Mouse (Mus musculus) stomach, embryonic 15.5 days (tissue): ENCODE measurements around the gene Gimap1. TPM values are rescaled to one million over a fixed set of nuclear protein-coding genes. Genes with fewer than 3 reads are reported as not detected.
A peak's percentile ranks its signal among the peaks of the same experiment; 100 is the strongest.

Experiments
- ATAC-seq: fragments of 200-750 bp; cut with Nextera tagmentation; 2 replicates; pipeline ENCODE4 v1.8.0; 2017; ENCODE audit warnings: low read depth, moderate number of reproducible peaks, moderate TSS enrichment; ENCODE audit not compliant: insufficient read depth, low FRiP score
- H3K27ac ChIP-seq: fragments of 300-500 bp; sonication (generic); 2 replicates; pipeline ENCODE4 v1.5.1; 2015; ENCODE audit warnings: mild to moderate bottlenecking, inconsistent platforms
- H3K27me3 ChIP-seq: fragments of 300-500 bp; sonication (generic); replicated peaks from 2 replicates; pipeline ENCODE4 v1.6.1; 2015; ENCODE audit warnings: inconsistent platforms
- H3K36me3 ChIP-seq: fragments of 300-500 bp; sonication (generic); 2 replicates; pipeline ENCODE4 v1.6.1; 2015; ENCODE audit warnings: inconsistent platforms
- H3K4me1 ChIP-seq: fragments of 300-500 bp; sonication (generic); 2 replicates; pipeline ENCODE4 v1.6.1; 2015; ENCODE audit warnings: inconsistent platforms
- H3K4me2 ChIP-seq: fragments of 300-500 bp; sonication (generic); 2 replicates; pipeline ENCODE4 v1.6.1; 2015; ENCODE audit warnings: mild to moderate bottlenecking, inconsistent platforms
- H3K4me3 ChIP-seq: fragments of 300-500 bp; sonication (generic); replicated peaks from 2 replicates; pipeline ENCODE4 v1.5.1; 2015; ENCODE audit warnings: inconsistent platforms
- H3K9ac ChIP-seq: fragments of 300-500 bp; sonication (generic); 2 replicates; pipeline ENCODE4 v1.6.1; 2015; ENCODE audit warnings: inconsistent platforms
- H3K9me3 ChIP-seq: fragments of 300-500 bp; sonication (generic); 2 replicates; pipeline ENCODE4 v1.6.1; 2016; ENCODE audit warnings: inconsistent platforms
- WGBS: fragments of 180-500 bp; shearing (Covaris S2); methylation state at CpG from one replicate; pipeline ENCODE4 v1.1.7; 2015; 5-methylcytosine and 5-hydroxymethylcytosine counted together
- polyA plus RNA-seq: library from polyadenylated mRNA; unstranded; fragments of >200 nt; fragmentation: Nextera tagmentation; extraction: Ambion mirVana; gene quantifications from 2 replicates; pipeline ENCODE4 v1.2.1, GENCODE M21; 2015

Gimap1 gene
- polyA plus RNA-seq, 1 experiment from 2014 or later: 21.8 TPM

DNA sequence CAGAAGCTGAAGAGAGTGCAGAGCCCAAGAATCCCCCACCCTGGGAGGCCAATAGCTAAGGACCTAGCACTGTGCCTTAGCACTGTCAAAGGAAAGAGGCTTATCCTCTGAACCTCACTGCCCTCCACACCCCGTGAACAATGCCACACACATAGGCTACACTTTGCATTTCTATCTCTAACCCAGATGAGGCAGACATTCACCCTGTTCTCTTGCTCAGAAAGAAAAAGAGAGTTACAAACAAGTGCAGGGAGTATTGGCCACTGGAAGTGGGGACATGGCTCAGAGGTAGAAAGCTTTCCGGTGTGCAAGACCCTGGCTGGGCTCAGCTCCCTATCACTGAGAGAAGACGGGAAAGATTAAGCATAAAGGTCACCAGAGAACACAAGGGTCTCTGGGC lies 32.7 kb upstream of the Gimap1 start:
- Histone ChIP-seq H3K9me3 (no peaks in the 10 kb centered on the region), H3K27me3 (no peaks in the 10 kb centered on the region), H3K27ac (no peak overlapping the region), H3K36me3 (no peaks in the 10 kb centered on the region), H3K4me2 (peak overlapping the region; percentile 10; the same call in 1 of the 2 replicates), H3K9ac (no peak overlapping the region), H3K4me1 (no peaks in the 10 kb centered on the region), H3K4me3 (no peak overlapping the region; the same call in 1 of the 2 replicates)
- ATAC-seq: no peak
- 49% methylated on average over 3 of the region's 3 CpGs for WGBS

DNA sequence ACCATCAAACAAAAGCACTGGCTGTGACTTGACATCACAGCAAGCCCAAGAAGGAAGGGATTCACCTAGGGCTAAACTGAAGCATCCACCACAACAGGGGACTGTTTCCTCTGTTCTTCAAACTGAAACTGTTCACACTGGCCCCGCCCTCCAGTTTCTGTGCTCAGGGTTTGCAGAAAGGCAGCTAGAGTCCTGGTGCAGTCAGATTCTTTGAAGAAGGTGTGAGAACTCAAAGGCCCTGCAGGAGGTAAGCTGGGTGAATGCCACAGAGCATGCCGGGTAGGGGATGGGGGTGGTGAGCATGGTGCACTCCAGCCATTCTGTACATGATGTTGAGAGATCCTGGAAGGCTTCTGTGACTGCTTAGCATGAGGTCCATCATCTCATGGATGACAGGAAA lies 20.4 kb upstream of the Gimap1 start, which contains the start of the genes Gm28053 and Gimap7:
Gene Gm28053 (plus strand): TSS at position 153 of the 400 bp plus-strand sequence.
Gene Gimap7 (plus strand): TSS at position 167 of the 400 bp plus-strand sequence.
- Histone ChIP-seq H3K36me3 (no peaks in the 10 kb centered on the region), H3K4me2 (no peak within 1 kb of the TSS), H3K4me3 (no peak within 1 kb of the TSS), H3K9ac (no peak within 1 kb of the TSS), H3K27ac (no peak within 1 kb of the TSS), H3K4me1 (no peaks in the 10 kb centered on the region), H3K27me3 (no peaks in the 10 kb centered on the region), H3K9me3 (no peaks in the 10 kb centered on the region)
- ATAC-seq: no peak
- 48% methylated on average over 2 of the region's 2 CpGs for WGBS

DNA sequence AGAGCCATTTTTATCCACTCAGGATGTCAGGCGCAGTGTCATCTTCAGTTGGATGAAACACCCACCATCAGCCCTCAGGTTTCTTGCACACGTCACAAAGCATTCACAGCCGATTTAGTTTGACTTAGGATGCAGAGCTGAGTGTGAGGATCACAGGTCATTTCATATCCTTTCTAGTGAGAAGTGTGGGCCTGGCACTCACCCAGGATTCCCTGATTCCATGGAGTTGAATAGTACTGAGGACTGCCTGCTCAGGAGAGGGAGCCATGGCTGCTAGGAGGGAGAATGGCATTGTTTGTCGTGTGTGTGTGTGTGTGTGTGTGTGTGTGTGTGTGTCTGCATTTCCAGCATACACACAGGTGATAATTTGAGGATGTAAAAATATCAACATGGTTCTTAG lies 18.5 kb upstream of the Gimap1 start:
- Histone ChIP-seq H3K27ac (no peak overlapping the region), H3K4me3 (no peak overlapping the region), H3K27me3 (no peaks in the 10 kb centered on the region), H3K9me3 (no peaks in the 10 kb centered on the region), H3K36me3 (no peaks in the 10 kb centered on the region), H3K4me2 (no peak overlapping the region), H3K9ac (no peak overlapping the region), H3K4me1 (no peaks in the 10 kb centered on the region)
- WGBS: 82% methylated on average over 4 of the region's 4 CpGs
- no peak for ATAC-seq

DNA sequence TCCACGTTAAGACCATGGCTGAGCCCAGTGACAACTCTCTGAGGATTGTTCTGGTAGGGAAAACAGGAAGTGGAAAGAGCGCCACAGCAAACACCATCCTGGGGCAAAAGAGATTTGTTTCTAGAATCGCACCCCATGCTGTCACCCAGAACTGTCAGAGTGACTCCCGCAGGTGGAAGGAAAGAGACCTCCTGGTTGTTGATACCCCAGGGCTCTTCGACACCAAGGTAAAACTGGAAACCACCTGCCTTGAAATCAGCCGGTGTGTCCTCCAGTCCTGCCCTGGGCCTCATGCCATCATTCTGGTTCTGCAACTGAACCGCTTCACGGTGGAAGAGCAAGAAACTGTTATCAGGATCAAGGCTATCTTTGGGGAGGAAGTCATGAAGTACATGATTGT lies 15.4 kb upstream of the Gimap1 start:
- no peak for ATAC-seq
- WGBS: 79% methylated on average over 8 of the region's 8 CpGs
- Histone ChIP-seq H3K4me3 (no peak overlapping the region), H3K36me3 (no peaks in the 10 kb centered on the region), H3K27ac (no peak overlapping the region), H3K27me3 (no peaks in the 10 kb centered on the region), H3K4me1 (no peaks in the 10 kb centered on the region; the same call in 1 of the 2 replicates), H3K4me2 (no peak overlapping the region), H3K9me3 (no peaks in the 10 kb centered on the region), H3K9ac (no peak overlapping the region)

DNA sequence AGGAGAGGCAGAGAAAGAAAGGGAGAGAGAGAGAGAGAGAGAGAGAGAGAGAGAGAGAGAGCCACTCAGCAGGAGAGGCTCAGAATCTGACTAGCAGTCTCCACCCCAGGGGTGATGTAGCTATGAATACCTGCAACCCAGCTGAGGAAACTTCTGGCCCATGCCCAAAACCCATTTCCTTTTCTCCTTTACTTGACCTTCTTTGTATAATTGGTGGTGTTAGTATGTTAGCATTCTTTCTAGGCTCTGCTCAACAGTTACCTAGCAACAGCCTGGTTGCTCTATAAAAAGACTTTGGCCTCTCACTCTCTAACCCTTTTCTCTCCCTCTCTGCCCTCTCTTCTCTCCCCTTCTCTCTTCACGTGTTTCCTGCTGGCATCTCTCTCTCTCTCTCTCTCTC lies 13.4 kb upstream of the Gimap1 start:
- H3K9me3 ChIP-seq: no peaks in the 10 kb centered on the region
- H3K27me3 ChIP-seq: no peaks in the 10 kb centered on the region
- peak; percentile 66; the same call in 1 of the 2 replicates for ATAC-seq
- H3K4me3 ChIP-seq: no peak overlapping the region
- 0% methylated on average over 1 of the region's 1 CpGs for WGBS
- H3K4me2 ChIP-seq: no peak overlapping the region
- no peaks in the 10 kb centered on the region; the same call in 1 of the 2 replicates for H3K4me1 ChIP-seq
- no peak overlapping the region for H3K9ac ChIP-seq
- no peak overlapping the region for H3K27ac ChIP-seq
- H3K36me3 ChIP-seq: no peaks in the 10 kb centered on the region

DNA sequence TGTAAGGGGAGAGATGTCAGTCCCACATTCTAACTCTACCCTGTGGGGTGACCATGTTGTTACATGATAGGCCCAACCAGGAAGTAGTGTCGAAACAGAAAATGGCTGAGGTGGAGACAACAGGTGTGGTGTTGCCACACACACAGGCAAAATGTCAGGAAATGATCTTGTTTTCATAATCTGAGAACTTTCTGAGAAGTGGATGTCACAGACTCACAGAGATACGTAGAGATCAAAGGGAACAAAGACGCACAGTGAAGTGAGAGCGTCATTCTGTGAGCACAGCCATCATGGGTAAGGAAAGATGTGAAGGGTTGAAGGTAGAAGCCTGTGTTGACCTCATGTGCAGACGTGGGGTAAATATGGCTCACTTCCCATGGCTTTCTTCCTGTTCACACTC lies 11.1 kb upstream of the Gimap1 start:
- Histone ChIP-seq H3K9ac (no peak overlapping the region), H3K4me3 (no peak overlapping the region), H3K4me2 (no peak overlapping the region), H3K27me3 (no peaks in the 10 kb centered on the region), H3K4me1 (no peaks in the 10 kb centered on the region; the same call in 1 of the 2 replicates), H3K36me3 (no peaks in the 10 kb centered on the region), H3K27ac (no peak overlapping the region), H3K9me3 (no peaks in the 10 kb centered on the region)
- whole genome bisulfite sequencing: 93% methylated on average over 5 of the region's 5 CpGs
- no peak for ATAC-seq

DNA sequence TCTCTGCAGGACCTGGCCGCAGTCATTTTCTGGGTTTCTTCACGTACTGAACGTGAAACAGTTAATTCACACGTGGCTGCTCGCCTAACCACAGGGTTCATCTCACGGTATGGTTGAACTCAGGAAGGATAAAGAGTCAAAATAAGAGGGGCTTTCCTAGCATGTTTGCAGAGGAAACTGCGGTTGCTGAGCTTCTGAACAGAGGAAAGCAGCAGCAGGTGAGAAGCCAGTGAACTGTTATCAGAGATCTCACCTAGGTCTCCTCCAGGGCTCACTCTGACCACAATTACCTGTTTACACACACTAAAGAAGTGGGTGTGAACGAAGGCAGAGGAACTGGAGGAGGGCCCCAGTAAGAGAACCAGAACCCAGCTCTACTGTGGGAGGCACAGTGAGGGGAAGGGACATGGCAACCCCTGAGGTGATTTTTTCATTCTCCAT lies 6.0 kb upstream of the Gimap1 start:
- no peak overlapping the region for H3K9ac ChIP-seq
- no peaks in the 10 kb centered on the region for H3K36me3 ChIP-seq
- no peak overlapping the region for H3K4me3 ChIP-seq
- H3K4me1 ChIP-seq: no peaks in the 10 kb centered on the region
- ATAC-seq: no peak
- 34% methylated on average over 8 of the region's 8 CpGs for WGBS
- H3K9me3 ChIP-seq: no peaks in the 10 kb centered on the region
- no peak overlapping the region for H3K27ac ChIP-seq
- no peak overlapping the region for H3K4me2 ChIP-seq
- H3K27me3 ChIP-seq: no peaks in the 10 kb centered on the region

DNA sequence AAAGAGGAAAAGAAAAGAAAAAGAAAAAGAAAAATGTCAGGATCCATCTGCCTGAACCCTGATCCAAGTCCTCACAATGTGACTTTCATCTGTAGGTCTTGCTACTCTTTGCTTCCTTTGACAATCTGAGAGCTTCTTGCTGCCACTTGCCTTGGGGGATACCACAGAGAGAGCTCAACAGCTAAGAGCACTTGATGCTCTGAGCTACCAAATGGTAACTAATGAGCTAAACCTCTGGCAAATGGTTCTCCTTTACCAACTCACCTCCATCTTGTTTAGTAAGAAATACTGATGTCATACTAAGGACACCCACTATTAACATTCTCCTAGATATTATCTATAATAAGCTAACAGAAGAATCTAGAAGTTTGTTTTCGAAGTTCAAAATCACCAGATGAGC lies 5.2 kb upstream of the Gimap1 start:
- no peak overlapping the region for H3K4me2 ChIP-seq
- no peak overlapping the region for H3K4me3 ChIP-seq
- H3K27ac ChIP-seq: no peak overlapping the region
- no peaks in the 10 kb centered on the region for H3K9me3 ChIP-seq
- H3K27me3 ChIP-seq: no peaks in the 10 kb centered on the region
- no peaks in the 10 kb centered on the region for H3K4me1 ChIP-seq
- WGBS: 92% methylated on average over 1 of the region's 1 CpGs
- H3K36me3 ChIP-seq: no peaks in the 10 kb centered on the region
- no peak overlapping the region for H3K9ac ChIP-seq
- ATAC-seq: no peak

DNA sequence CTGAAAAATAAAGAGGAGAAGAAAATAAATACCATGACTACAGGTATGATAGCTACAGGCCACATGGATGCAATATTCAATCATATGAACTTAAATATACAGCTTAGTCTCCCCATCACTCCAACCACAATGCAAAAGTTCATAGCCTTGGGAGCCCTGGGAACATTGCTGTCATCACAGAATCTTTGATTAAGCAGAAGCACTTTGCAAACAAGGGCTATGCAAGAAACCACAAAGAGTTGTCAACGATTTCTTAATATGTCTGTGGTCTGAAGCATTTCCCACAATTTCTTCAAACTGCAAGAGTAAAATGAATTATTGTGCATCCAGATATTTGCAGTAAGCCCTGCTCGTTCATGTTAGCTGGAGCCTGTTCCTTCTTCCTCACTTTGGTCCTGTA lies 1.8 kb upstream of the Gimap1 start:
- H3K4me1 ChIP-seq: peaks cover 4% of the 10 kb centered on the region; the same call in 1 of the 2 replicates
- no peak overlapping the region for H3K9ac ChIP-seq
- no peak overlapping the region for H3K4me2 ChIP-seq
- no peak for ATAC-seq
- H3K27ac ChIP-seq: no peak overlapping the region
- H3K9me3 ChIP-seq: no peaks in the 10 kb centered on the region
- H3K36me3 ChIP-seq: no peaks in the 10 kb centered on the region
- H3K4me3 ChIP-seq: no peak overlapping the region
- no peaks in the 10 kb centered on the region for H3K27me3 ChIP-seq
- WGBS: 68% methylated on average over 2 of the region's 2 CpGs

DNA sequence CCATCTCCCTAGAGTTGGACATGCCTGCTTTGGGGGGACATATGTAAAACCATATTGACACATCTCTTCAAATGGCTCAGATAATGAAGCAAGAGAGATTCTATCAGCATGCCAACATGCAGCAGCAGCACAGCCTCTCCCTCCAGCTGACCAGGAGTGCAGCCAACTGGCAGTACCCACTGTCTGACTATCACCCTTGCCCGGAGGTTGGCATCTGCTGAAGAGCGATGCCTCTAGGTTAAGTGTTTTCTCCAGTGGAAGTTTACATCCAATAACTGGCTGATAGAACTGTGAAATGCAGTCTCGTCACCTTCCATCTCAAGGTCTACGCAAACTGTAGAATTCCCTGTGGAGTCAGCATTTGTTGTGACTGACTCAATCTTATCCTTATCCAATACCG lies 1.2 kb upstream of the Gimap1 start:
- no peak overlapping the region for H3K27ac ChIP-seq
- H3K36me3 ChIP-seq: no peaks in the 10 kb centered on the region
- H3K4me2 ChIP-seq: no peak overlapping the region
- no peaks in the 10 kb centered on the region for H3K9me3 ChIP-seq
- no peaks in the 10 kb centered on the region; the same call in 1 of the 2 replicates for H3K27me3 ChIP-seq
- 91% methylated on average over 5 of the region's 5 CpGs for WGBS
- H3K9ac ChIP-seq: no peak overlapping the region
- H3K4me1 ChIP-seq: peaks cover 8% of the 10 kb centered on the region; the same call in 1 of the 2 replicates
- no peak overlapping the region for H3K4me3 ChIP-seq
- no peak for ATAC-seq

DNA sequence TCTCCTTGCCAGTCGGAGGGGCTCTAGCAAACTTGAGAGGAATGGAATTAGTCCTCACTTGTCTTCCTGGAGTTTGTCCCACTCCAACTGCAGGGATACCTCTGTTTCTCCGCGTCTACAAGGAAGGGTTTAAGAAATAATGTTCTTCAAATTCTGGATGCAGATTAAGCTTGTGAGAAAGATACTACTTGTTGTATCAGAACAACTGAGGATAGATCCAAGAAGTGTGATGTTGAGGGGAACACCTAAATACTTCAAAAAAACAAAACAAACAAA lies 864 bp downstream of the Gimap1 start:
- Histone ChIP-seq H3K27ac (no peak overlapping the region), H3K4me2 (no peak overlapping the region), H3K4me3 (no peak overlapping the region), H3K9me3 (no peaks in the 10 kb centered on the region), H3K4me1 (peaks cover 9% of the 10 kb centered on the region; the same call in 1 of the 2 replicates), H3K36me3 (no peaks in the 10 kb centered on the region), H3K9ac (no peak overlapping the region), H3K27me3 (no peaks in the 10 kb centered on the region; the same call in 1 of the 2 replicates)
- 77% methylated on average over 3 of the region's 3 CpGs for WGBS
- no peak for ATAC-seq

DNA sequence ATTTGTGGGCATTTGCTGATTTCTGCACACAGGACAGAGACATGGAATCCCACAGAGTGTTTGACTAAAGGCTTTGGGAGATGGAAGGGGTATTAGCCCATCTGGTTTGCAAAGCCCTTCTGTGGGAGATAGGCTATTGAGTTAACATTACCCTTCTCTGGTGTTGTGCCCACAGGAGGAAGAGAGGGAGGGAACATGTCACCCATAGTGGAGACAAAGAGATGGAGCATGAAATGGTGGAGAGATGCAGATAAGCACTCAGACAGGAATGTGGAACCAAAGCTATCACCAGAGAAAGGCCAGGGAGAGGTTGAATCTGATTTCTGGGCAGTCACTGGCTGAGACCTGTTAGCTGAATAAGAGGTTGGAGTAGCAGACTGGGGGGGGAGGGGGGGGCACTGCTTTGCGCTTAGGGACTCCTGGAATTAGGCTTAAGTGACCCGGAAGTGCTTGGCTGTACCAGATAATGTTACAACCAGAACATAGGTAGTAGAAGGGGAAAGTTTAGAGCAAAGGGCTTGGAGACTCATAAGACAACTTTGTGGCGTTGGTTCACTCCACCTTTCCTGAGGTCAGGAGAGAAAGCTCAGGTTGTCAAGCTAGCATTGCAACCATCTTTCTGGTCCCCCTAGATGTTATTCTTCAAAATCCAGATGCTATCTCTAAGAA lies 1.8 kb downstream of the Gimap1 start:
- no peaks in the 10 kb centered on the region for H3K36me3 ChIP-seq
- H3K4me2 ChIP-seq: peak overlapping the region; percentile 87
- H3K9me3 ChIP-seq: no peaks in the 10 kb centered on the region
- no peak for ATAC-seq
- WGBS: 70% methylated on average over 3 of the region's 3 CpGs
- peaks cover 9% of the 10 kb centered on the region; the same call in 1 of the 2 replicates for H3K4me1 ChIP-seq
- H3K4me3 ChIP-seq: no peak overlapping the region
- H3K27ac ChIP-seq: peak overlapping the region; percentile 44
- H3K9ac ChIP-seq: no peak overlapping the region
- H3K27me3 ChIP-seq: no peaks in the 10 kb centered on the region; the same call in 1 of the 2 replicates
